Mouse (Mus musculus): ENCODE data around the gene Olfr1346.

DNA sequence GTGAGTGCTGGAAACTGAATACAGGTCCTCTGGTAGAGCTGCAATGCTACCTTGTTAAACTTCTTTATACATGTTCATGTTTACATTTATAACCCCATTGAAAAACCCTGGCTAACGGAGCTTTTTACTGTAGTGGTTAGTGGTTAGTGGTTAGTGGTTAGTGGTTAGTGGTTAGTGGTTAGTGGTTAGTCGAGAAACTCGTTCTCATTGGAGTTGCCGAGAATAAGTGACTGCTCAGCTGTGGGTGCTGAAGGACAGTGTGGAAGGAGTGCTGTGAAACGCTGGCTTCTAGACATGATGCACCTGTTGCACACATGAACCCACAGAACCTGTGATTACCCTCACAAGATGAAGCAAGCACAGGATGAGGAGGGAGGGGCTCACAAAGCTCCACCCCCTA lies 19.1 kb upstream of the Olfr1346 start:
- TF ChIP-seq CTCF (conservative IDR thresholded peaks at IDR 0.05; ENCODE audit: low read length) (no peak), POU5F1 (IDR thresholded peaks at IDR 0.05; ENCODE audit: borderline replicate concordance, low read length) (no peak)
